Mouse (Mus musculus): ENCODE measurements around the gene St13. TPM values are rescaled to one million over a fixed set of nuclear protein-coding genes. Genes with fewer than 3 reads are reported as not detected.

The St13 gene
- total and polyA plus RNA-seq, 3 experiments, result 278 to 532 (median 337) TPM

- Histone ChIP-seq H3K9me3 (replicated peaks) (no peaks in the 10 kb centered on the region), H3K4me3 (ENCODE audit: low read depth, low read length) (peak overlapping the region; percentile 96), H3K36me3 (replicated peaks) (peaks cover 17% of the 10 kb centered on the region), H3K4me1 (ENCODE audit: insufficient read depth, low read depth, low read length) (peaks cover 44% of the 10 kb centered on the region), H3K27me3 (ENCODE audit: insufficient read depth, low read length) (no peaks in the 10 kb centered on the region)
- no peak for ATAC-seq (ENCODE audit: extremely low read depth, insufficient number of reproducible peaks, low FRiP score, poor library complexity, severe bottlenecking)
- no peak for TF ChIP-seq CTCF (IDR thresholded peaks at IDR 0.05; ENCODE audit: low read depth, low read length)
- no peak for TF ChIP-seq POLR2AphosphoS5 (IDR thresholded peaks at IDR 0.05; ENCODE audit: insufficient replicate concordance, low read depth, low read length)
- TF ChIP-seq GATA2 (IDR thresholded peaks at IDR 0.05; ENCODE audit: borderline replicate concordance, low read depth, low read length), result no peak
- TF ChIP-seq TAL1 (conservative IDR thresholded peaks at IDR 0.05; ENCODE audit: low read depth, low read length), result no peak
- TF ChIP-seq GATA1 (IDR thresholded peaks at IDR 0.05; ENCODE audit: borderline replicate concordance, low read length), result no peak
- DNase-seq (ENCODE audit: low spot score), result no peak
Observed at GRCm38 (mm10) chr15:81399297-81399637, 610 bp downstream of the St13 start.

DNA sequence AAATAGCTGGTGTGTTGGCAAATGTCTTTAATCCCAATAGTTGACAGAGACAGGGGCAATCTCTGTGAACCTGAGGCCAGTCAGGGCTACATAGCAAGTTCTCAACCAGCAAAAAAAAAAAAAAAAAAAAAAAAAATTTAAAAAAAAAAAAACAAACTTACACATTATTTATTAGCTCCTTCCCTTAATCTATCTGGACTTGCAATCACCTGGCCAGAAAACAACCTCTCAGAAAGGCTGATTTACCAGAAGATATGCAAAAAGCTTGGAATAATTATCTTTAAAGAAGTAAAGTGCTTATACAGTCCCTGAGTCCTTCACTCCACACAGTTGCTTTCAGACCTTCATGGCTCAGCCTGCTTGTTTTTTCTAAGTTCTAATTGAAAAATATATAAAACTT lies 1.7 kb downstream of the St13 start:
- TF ChIP-seq CTCF (IDR thresholded peaks at IDR 0.05; ENCODE audit: low read depth, low read length) (no peak), GATA2 (IDR thresholded peaks at IDR 0.05; ENCODE audit: borderline replicate concordance, low read depth, low read length) (no peak), TAL1 (conservative IDR thresholded peaks at IDR 0.05; ENCODE audit: low read depth, low read length) (no peak), POLR2AphosphoS5 (IDR thresholded peaks at IDR 0.05; ENCODE audit: insufficient replicate concordance, low read depth, low read length) (no peak)
- Histone ChIP-seq H3K36me3 (replicated peaks) (peaks cover 24% of the 10 kb centered on the region), H3K27me3 (ENCODE audit: insufficient read depth, low read length) (no peaks in the 10 kb centered on the region), H3K4me3 (ENCODE audit: low read depth, low read length) (peak overlapping the region; percentile 96), H3K4me1 (ENCODE audit: insufficient read depth, low read depth, low read length) (peaks cover 54% of the 10 kb centered on the region), H3K9me3 (replicated peaks) (no peaks in the 10 kb centered on the region)
- ATAC-seq (ENCODE audit: extremely low read depth, insufficient number of reproducible peaks, low FRiP score, poor library complexity, severe bottlenecking), result no peak
- DNase-seq (ENCODE audit: low spot score), result no peak

DNA sequence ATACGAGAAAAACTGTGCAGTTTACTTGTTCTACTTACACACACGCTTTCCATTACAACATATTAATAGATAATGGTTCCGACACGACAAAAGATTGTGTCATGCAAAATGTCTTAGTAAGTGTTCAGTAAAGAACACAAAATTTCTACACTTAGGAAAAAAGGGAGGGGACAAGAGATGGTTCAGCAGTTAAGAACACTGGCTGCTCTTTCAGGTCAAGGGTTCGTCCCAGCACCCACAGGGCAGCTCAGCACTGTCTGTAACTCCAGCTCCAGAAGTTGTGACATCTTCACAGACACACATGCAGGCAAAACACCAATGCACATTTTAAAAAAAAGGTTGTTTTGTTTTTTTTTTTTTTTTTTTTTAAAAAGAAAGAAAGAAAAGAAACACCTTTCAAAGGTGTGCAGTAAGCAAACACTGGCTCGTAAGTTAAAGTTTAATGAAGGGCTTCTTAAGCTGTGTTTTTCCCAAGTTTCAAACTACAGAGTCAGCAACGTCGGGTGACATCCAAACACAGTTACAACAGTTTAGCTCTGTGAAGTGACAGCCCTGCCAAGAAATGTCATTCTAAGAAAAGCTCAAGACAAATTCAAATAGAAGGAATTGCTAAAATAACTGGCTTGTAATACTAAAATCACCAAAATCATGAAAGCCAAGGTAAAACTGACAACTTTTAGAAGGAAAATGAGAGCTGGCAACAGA lies 5.5 kb downstream of the St13 start:
- peaks cover 55% of the 10 kb centered on the region for H3K4me1 ChIP-seq (ENCODE audit: insufficient read depth, low read depth, low read length)
- H3K9me3 ChIP-seq (replicated peaks), result no peaks in the 10 kb centered on the region
- H3K4me3 ChIP-seq (ENCODE audit: low read depth, low read length), result no peak overlapping the region
- DNase-seq (ENCODE audit: low spot score), result no peak
- peaks cover 47% of the 10 kb centered on the region for H3K36me3 ChIP-seq (replicated peaks)
- no peak for ATAC-seq (ENCODE audit: extremely low read depth, insufficient number of reproducible peaks, low FRiP score, poor library complexity, severe bottlenecking)
- TF ChIP-seq POLR2AphosphoS5 (IDR thresholded peaks at IDR 0.05; ENCODE audit: insufficient replicate concordance, low read depth, low read length), result no peak
- no peak for TF ChIP-seq GATA2 (IDR thresholded peaks at IDR 0.05; ENCODE audit: borderline replicate concordance, low read depth, low read length)
- no peaks in the 10 kb centered on the region for H3K27me3 ChIP-seq (ENCODE audit: insufficient read depth, low read length)

- H3K9me3 ChIP-seq (replicated peaks), result no peaks in the 10 kb centered on the region
- H3K4me1 ChIP-seq (ENCODE audit: insufficient read depth, low read depth, low read length), result peaks cover 54% of the 10 kb centered on the region
- ATAC-seq (ENCODE audit: extremely low read depth, insufficient number of reproducible peaks, low FRiP score, poor library complexity, severe bottlenecking) (no peak), DNase-seq (ENCODE audit: low spot score) (peak; percentile 2)
- TF ChIP-seq GATA2 (IDR thresholded peaks at IDR 0.05; ENCODE audit: borderline replicate concordance, low read depth, low read length), result no peak
- no peaks in the 10 kb centered on the region for H3K27me3 ChIP-seq (ENCODE audit: insufficient read depth, low read length)
- no peak overlapping the region; the same call in 1 of the 2 replicates for H3K4me3 ChIP-seq (ENCODE audit: low read depth, low read length)
- H3K36me3 ChIP-seq (replicated peaks), result peaks cover 60% of the 10 kb centered on the region
Observed at GRCm38 (mm10) chr15:81392997-81393396, 6.9 kb downstream of the St13 start.

DNA sequence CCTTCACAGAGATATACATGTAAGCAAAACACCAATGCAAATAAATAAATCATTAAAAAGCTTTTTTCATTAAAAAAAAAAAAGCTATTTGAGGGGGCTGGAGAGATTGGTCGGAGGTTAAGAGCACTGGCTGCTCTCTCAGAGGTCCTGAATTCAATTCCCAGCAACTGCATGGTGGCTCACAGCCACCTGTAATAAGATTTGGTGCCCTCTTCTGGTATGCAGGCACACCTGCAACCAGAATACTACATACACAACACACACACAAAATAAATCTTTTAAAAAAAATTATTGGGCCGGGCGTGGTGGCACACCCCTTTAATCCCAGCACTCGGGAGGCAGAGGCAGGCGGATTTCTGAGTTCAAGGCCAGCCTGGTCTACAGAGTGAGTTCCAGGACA lies 13.6 kb downstream of the St13 start:
- Histone ChIP-seq H3K27me3 (ENCODE audit: insufficient read depth, low read length) (no peaks in the 10 kb centered on the region), H3K9me3 (replicated peaks) (no peaks in the 10 kb centered on the region), H3K4me3 (ENCODE audit: low read depth, low read length) (no peak overlapping the region), H3K4me1 (ENCODE audit: insufficient read depth, low read depth, low read length) (peaks cover 2% of the 10 kb centered on the region; the same call in 1 of the 2 replicates), H3K36me3 (replicated peaks) (peaks cover 93% of the 10 kb centered on the region)
- DNase-seq (ENCODE audit: low spot score) (no peak), ATAC-seq (ENCODE audit: extremely low read depth, insufficient number of reproducible peaks, low FRiP score, poor library complexity, severe bottlenecking) (no peak)
- no peak for TF ChIP-seq CTCF (IDR thresholded peaks at IDR 0.05; ENCODE audit: low read depth, low read length)
- TF ChIP-seq GATA2 (IDR thresholded peaks at IDR 0.05; ENCODE audit: borderline replicate concordance, low read depth, low read length), result no peak
- no peak for TF ChIP-seq GATA1 (IDR thresholded peaks at IDR 0.05; ENCODE audit: borderline replicate concordance, low read length)
- no peak for TF ChIP-seq POLR2AphosphoS5 (IDR thresholded peaks at IDR 0.05; ENCODE audit: insufficient replicate concordance, low read depth, low read length)
- no peak for TF ChIP-seq TAL1 (conservative IDR thresholded peaks at IDR 0.05; ENCODE audit: low read depth, low read length)

DNA sequence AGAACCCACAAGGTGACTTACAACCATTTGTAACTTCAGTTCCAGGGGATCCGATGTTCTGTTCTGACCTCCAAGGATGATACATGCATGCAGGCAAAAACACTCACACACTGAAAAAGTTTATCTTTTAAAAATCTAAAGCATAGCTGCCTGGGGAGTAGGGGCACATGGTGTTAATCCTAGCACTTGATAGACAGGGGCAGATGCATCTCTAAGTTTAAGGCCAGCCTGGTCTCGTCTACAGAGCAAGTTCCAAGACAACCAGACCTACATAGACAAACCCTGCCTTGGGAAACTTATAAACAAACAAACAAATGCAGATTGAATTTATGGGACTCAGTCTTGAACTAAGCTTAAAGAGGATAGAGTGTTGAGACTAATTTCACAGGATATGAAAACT lies 21.0 kb downstream of the St13 start:
- peaks cover 84% of the 10 kb centered on the region for H3K36me3 ChIP-seq (replicated peaks)
- no peak for ATAC-seq (ENCODE audit: extremely low read depth, insufficient number of reproducible peaks, low FRiP score, poor library complexity, severe bottlenecking)
- no peak for DNase-seq (ENCODE audit: low spot score)

More for the DNA sequence above, 21.0 kb downstream of the St13 start:
- TF ChIP-seq POLR2AphosphoS5 (IDR thresholded peaks at IDR 0.05; ENCODE audit: insufficient replicate concordance, low read depth, low read length), result no peak
- TF ChIP-seq CTCF (IDR thresholded peaks at IDR 0.05; ENCODE audit: low read depth, low read length), result no peak
- TF ChIP-seq TAL1 (conservative IDR thresholded peaks at IDR 0.05; ENCODE audit: low read depth, low read length), result no peak
- TF ChIP-seq GATA1 (IDR thresholded peaks at IDR 0.05; ENCODE audit: borderline replicate concordance, low read length), result no peak
- no peak for TF ChIP-seq GATA2 (IDR thresholded peaks at IDR 0.05; ENCODE audit: borderline replicate concordance, low read depth, low read length)
- H3K27me3 ChIP-seq (ENCODE audit: insufficient read depth, low read length), result no peaks in the 10 kb centered on the region
- H3K9me3 ChIP-seq (replicated peaks), result no peaks in the 10 kb centered on the region
- no peak overlapping the region for H3K4me3 ChIP-seq (ENCODE audit: low read depth, low read length)
- no peaks in the 10 kb centered on the region for H3K4me1 ChIP-seq (ENCODE audit: insufficient read depth, low read depth, low read length)
